ENCODE assay signal across 19 mouse cellular contexts in the genomic region with DNA sequence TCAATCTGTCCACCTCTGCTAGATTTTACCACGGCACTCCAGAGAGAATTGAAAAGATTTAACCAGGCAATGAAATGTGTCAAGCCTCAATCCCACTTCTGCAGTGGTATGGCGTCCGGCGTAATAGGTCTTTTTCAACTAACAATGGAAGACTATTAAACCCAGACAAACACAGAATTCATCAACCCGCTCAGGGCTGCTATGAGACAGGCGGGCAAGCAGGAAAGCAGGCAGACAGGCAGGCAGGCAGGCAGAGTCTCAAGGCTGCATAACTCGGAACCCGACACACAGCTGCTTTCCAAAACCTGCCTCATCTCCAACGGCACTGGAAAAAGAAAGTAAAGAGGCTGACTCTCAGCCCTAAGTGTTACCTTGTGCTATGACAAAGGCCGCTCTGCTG. TPM values are rescaled to one million over a fixed set of nuclear protein-coding genes. Genes with fewer than 3 reads are reported as not detected.
A peak's percentile ranks its signal among the peaks of the same experiment; 100 is the strongest.
DNase-seq lines count a peak whose midpoint lies in the region; ATAC-seq lines count a peak whose summit lies in the region.
"Had no signal": no experiment of that assay in that cellular context is flagged by ENCODE, and none has a peak within 500 bp of the region (broad histone marks: within the 10 kb centered on the region; RNA-seq: fewer than 3 reads in every experiment).

No protein-coding gene starts in this region.

- 68% methylated on average over 10 of the region's 10 CpGs for WGBS in forebrain, embryonic 11.5 days
- 87% methylated on average over 10 of the region's 10 CpGs for WGBS in forebrain, embryonic 10.5 days
- 83% methylated on average over 10 of the region's 10 CpGs for WGBS in midbrain, embryonic 10.5 days
- 73% methylated on average over 10 of the region's 10 CpGs for WGBS in midbrain, embryonic 11.5 days
- 55% methylated on average over 10 of the region's 10 CpGs for WGBS in midbrain, embryonic 13.5 days

- H3K4me2 ChIP-seq in forebrain, embryonic 11.5 days (ENCODE audit: low read depth, low read length, severe bottlenecking) = no peak overlapping the region
- no peak overlapping the region for H3K4me2 ChIP-seq in midbrain, embryonic 11.5 days
- H3K4me2 ChIP-seq in midbrain, embryonic 13.5 days (replicated peaks) = no peak overlapping the region
- H3K4me2 ChIP-seq: embryonic facial prominence, embryonic 12.5 days; stomach, embryonic 15.5 days had no signal

- no peak overlapping the region for H3K4me3 ChIP-seq in forebrain, embryonic 11.5 days (ENCODE audit: low read depth, low read length)
- H3K4me3 ChIP-seq in forebrain, embryonic 10.5 days = no peak overlapping the region
- H3K4me3 ChIP-seq in midbrain, embryonic 10.5 days = no peak overlapping the region
- H3K4me3 ChIP-seq in midbrain, embryonic 11.5 days (ENCODE audit: low read depth, low read length) = no peak overlapping the region
- no peak overlapping the region for H3K4me3 ChIP-seq in midbrain, embryonic 13.5 days (replicated peaks)
- H3K4me3 ChIP-seq: embryonic facial prominence, embryonic 12.5 days; megakaryocyte, embryonic 14.5 days; stomach, embryonic 15.5 days had no signal

- no peaks in the 10 kb centered on the region for H3K27me3 ChIP-seq in forebrain, embryonic 11.5 days (ENCODE audit: control insufficient read depth, insufficient read depth, low read length)
- H3K27me3 ChIP-seq in forebrain, embryonic 10.5 days (ENCODE audit: poor library complexity, severe bottlenecking) = no peaks in the 10 kb centered on the region
- H3K27me3 ChIP-seq in midbrain, embryonic 10.5 days (ENCODE audit: low read depth, poor library complexity, severe bottlenecking) = no peaks in the 10 kb centered on the region
- no peaks in the 10 kb centered on the region for H3K27me3 ChIP-seq in midbrain, embryonic 11.5 days (ENCODE audit: control insufficient read depth, insufficient read depth, low read length)
- no peaks in the 10 kb centered on the region for H3K27me3 ChIP-seq in midbrain, embryonic 13.5 days
- H3K27me3 ChIP-seq: embryonic facial prominence, embryonic 12.5 days; megakaryocyte, embryonic 14.5 days; stomach, embryonic 15.5 days had no signal

- no peak overlapping the region for H3K9ac ChIP-seq in forebrain, embryonic 11.5 days (ENCODE audit: low read length)
- no peak overlapping the region for H3K9ac ChIP-seq in midbrain, embryonic 11.5 days (ENCODE audit: low read length)
- H3K9ac ChIP-seq in midbrain, embryonic 13.5 days (replicated peaks) = no peak overlapping the region
- H3K9ac ChIP-seq: embryonic facial prominence, embryonic 12.5 days; stomach, embryonic 15.5 days had no signal

- DNase-seq in forebrain, embryonic 11.5 days (ENCODE audit: low spot score) = no peak
- no peak for DNase-seq in forebrain, embryonic 10.5 days (ENCODE audit: extremely low spot score, low spot score)
- no peak for DNase-seq in midbrain, embryonic 10.5 days (ENCODE audit: low spot score)
- DNase-seq in midbrain, embryonic 11.5 days (ENCODE audit: low spot score, missing footprints) = no peak
- no peak for DNase-seq in left cerebral cortex, adult 11 months (ENCODE audit: low spot score)
- no peak for DNase-seq in layer of hippocampus, adult 11-12 months (ENCODE audit: low spot score)
- DNase-seq: adrenal gland, postnatal 10 days; cerebellum, postnatal 25 days; gastrocnemius, postnatal 36 days; heart, postnatal 14 days; kidney, adult 18-20 months; layer of hippocampus, adult 9-11 months; lung, adult 2 months; right cerebral cortex, postnatal 4 days had no signal

- H3K36me3 ChIP-seq in forebrain, embryonic 11.5 days (ENCODE audit: control insufficient read depth, insufficient read depth, low read length) = no peaks in the 10 kb centered on the region
- peaks cover 71% of the 10 kb centered on the region for H3K36me3 ChIP-seq in forebrain, embryonic 10.5 days (replicated peaks)
- peaks cover 71% of the 10 kb centered on the region for H3K36me3 ChIP-seq in midbrain, embryonic 10.5 days
- peaks cover 19% of the 10 kb centered on the region for H3K36me3 ChIP-seq in midbrain, embryonic 11.5 days (ENCODE audit: control insufficient read depth, insufficient read depth, low read length)
- peaks cover 56% of the 10 kb centered on the region for H3K36me3 ChIP-seq in midbrain, embryonic 13.5 days

- H3K9me3 ChIP-seq in forebrain, embryonic 11.5 days (ENCODE audit: control insufficient read depth, low read length) = no peaks in the 10 kb centered on the region
- no peaks in the 10 kb centered on the region for H3K9me3 ChIP-seq in forebrain, embryonic 10.5 days
- H3K9me3 ChIP-seq in midbrain, embryonic 10.5 days (replicated peaks) = no peaks in the 10 kb centered on the region
- H3K9me3 ChIP-seq in midbrain, embryonic 11.5 days (ENCODE audit: control insufficient read depth, low read length) = no peaks in the 10 kb centered on the region
- no peaks in the 10 kb centered on the region for H3K9me3 ChIP-seq in midbrain, embryonic 13.5 days
- H3K9me3 ChIP-seq: embryonic facial prominence, embryonic 12.5 days; megakaryocyte, embryonic 14.5 days; stomach, embryonic 15.5 days had no signal

- no peaks in the 10 kb centered on the region for H3K4me1 ChIP-seq in forebrain, embryonic 11.5 days (replicated peaks; ENCODE audit: control insufficient read depth, insufficient read depth, low read length)
- H3K4me1 ChIP-seq in forebrain, embryonic 10.5 days = 0 out of 2 replicates have a peak, but pooled peaks cover 4% of the 10 kb centered on the region
- 0 out of 2 replicates have a peak, but pooled peaks cover 3% of the 10 kb centered on the region for H3K4me1 ChIP-seq in midbrain, embryonic 10.5 days
- H3K4me1 ChIP-seq in midbrain, embryonic 11.5 days (ENCODE audit: control insufficient read depth, insufficient read depth, low read length) = no peaks in the 10 kb centered on the region
- H3K4me1 ChIP-seq in midbrain, embryonic 13.5 days (replicated peaks) = peaks cover 11% of the 10 kb centered on the region; the same call in 1 of the 2 replicates
- H3K4me1 ChIP-seq: embryonic facial prominence, embryonic 12.5 days; stomach, embryonic 15.5 days had no signal

- no peak for ATAC-seq in forebrain, embryonic 11.5 days (replicated peaks; ENCODE audit: low FRiP score)
- no peak for ATAC-seq in midbrain, embryonic 11.5 days (ENCODE audit: low FRiP score)
- ATAC-seq in midbrain, embryonic 13.5 days = no peak
- no peak for ATAC-seq in frontal cortex, adult (ENCODE audit: low TSS enrichment)

- H3K27ac ChIP-seq in forebrain, embryonic 11.5 days (ENCODE audit: low read depth, low read length) = peak overlapping the region; percentile 62
- no peak overlapping the region for H3K27ac ChIP-seq in forebrain, embryonic 10.5 days
- peak overlapping the region; percentile 28; the same call in 1 of the 2 replicates for H3K27ac ChIP-seq in midbrain, embryonic 10.5 days (replicated peaks)
- no peak overlapping the region for H3K27ac ChIP-seq in midbrain, embryonic 11.5 days (ENCODE audit: low read depth, low read length)
- peak overlapping the region; percentile 70 for H3K27ac ChIP-seq in midbrain, embryonic 13.5 days
- H3K27ac ChIP-seq: embryonic facial prominence, embryonic 12.5 days; stomach, embryonic 15.5 days had no signal

RNA-seq across cellular contexts. Expression of gene Arl3, which starts 24.9 kb away (rescaled TPM):
- polyA plus RNA-seq in forebrain, embryonic 11.5 days (2014; fragmentation: Nextera tagmentation; extraction: Ambion mirVana) = 152 and 154 TPM in 2 replicates
- polyA plus RNA-seq in forebrain, embryonic 10.5 days (2016; fragmentation: Nextera tagmentation; extraction: Ambion mirVana) = 196 and 201 TPM in 2 replicates
- polyA plus RNA-seq in midbrain, embryonic 10.5 days (2016; fragmentation: Nextera tagmentation; extraction: Ambion mirVana) = 207 and 216 TPM in 2 replicates
- polyA plus RNA-seq in midbrain, embryonic 11.5 days (2014; fragmentation: Nextera tagmentation; extraction: Ambion mirVana) = 155 and 160 TPM in 2 replicates
- polyA plus RNA-seq in midbrain, embryonic 13.5 days (2015; fragmentation: Nextera tagmentation; extraction: Ambion mirVana) = 226 and 238 TPM in 2 replicates

RNA-seq across cellular contexts. Expression of gene Sfxn2, which starts 25.1 kb away (rescaled TPM):
- polyA plus RNA-seq in forebrain, embryonic 11.5 days (2014; fragmentation: Nextera tagmentation; extraction: Ambion mirVana) = 10.9 and 14.6 TPM in 2 replicates
- 16.6 and 17.9 TPM in 2 replicates for polyA plus RNA-seq in forebrain, embryonic 10.5 days (2016; fragmentation: Nextera tagmentation; extraction: Ambion mirVana)
- polyA plus RNA-seq in midbrain, embryonic 10.5 days (2016; fragmentation: Nextera tagmentation; extraction: Ambion mirVana) = 17.0 and 18.1 TPM in 2 replicates
- polyA plus RNA-seq in midbrain, embryonic 11.5 days (2014; fragmentation: Nextera tagmentation; extraction: Ambion mirVana) = 12.1 and 12.7 TPM in 2 replicates
- 10.3 and 11.9 TPM in 2 replicates for polyA plus RNA-seq in midbrain, embryonic 13.5 days (2015; fragmentation: Nextera tagmentation; extraction: Ambion mirVana)

RNA-seq across cellular contexts. Expression of gene Trim8, which starts 46.6 kb away (rescaled TPM):
- polyA plus RNA-seq in forebrain, embryonic 11.5 days (2014; fragmentation: Nextera tagmentation; extraction: Ambion mirVana) = 30.7 and 39.5 TPM in 2 replicates
- polyA plus RNA-seq in forebrain, embryonic 10.5 days (2016; fragmentation: Nextera tagmentation; extraction: Ambion mirVana) = 16.6 and 19.3 TPM in 2 replicates
- polyA plus RNA-seq in midbrain, embryonic 10.5 days (2016; fragmentation: Nextera tagmentation; extraction: Ambion mirVana) = 24.6 and 27.8 TPM in 2 replicates
- polyA plus RNA-seq in midbrain, embryonic 11.5 days (2014; fragmentation: Nextera tagmentation; extraction: Ambion mirVana) = 28.6 and 31.7 TPM in 2 replicates
- 27.7 and 33.0 TPM in 2 replicates for polyA plus RNA-seq in midbrain, embryonic 13.5 days (2015; fragmentation: Nextera tagmentation; extraction: Ambion mirVana)

RNA-seq across cellular contexts. Expression of gene Wbp1l, which starts 50.8 kb away (rescaled TPM):
- 41.3 and 41.4 TPM in 2 replicates for polyA plus RNA-seq in forebrain, embryonic 11.5 days (2014; fragmentation: Nextera tagmentation; extraction: Ambion mirVana)
- polyA plus RNA-seq in forebrain, embryonic 10.5 days (2016; fragmentation: Nextera tagmentation; extraction: Ambion mirVana) = 38.4 and 43.4 TPM in 2 replicates
- 45.7 and 51.8 TPM in 2 replicates for polyA plus RNA-seq in midbrain, embryonic 10.5 days (2016; fragmentation: Nextera tagmentation; extraction: Ambion mirVana)
- 29.0 and 30.3 TPM in 2 replicates for polyA plus RNA-seq in midbrain, embryonic 11.5 days (2014; fragmentation: Nextera tagmentation; extraction: Ambion mirVana)
- polyA plus RNA-seq in midbrain, embryonic 13.5 days (2015; fragmentation: Nextera tagmentation; extraction: Ambion mirVana) = 38.9 and 41.9 TPM in 2 replicates

Comparison
In these comparisons a context has a peak if more than half of its experiments do, and no peak if none do; other contexts are left out.
1. H3K27ac ChIP-seq: peak in forebrain, embryonic 11.5 days (single experiment), midbrain, embryonic 10.5 days (single experiment) and midbrain, embryonic 13.5 days (single experiment); none in forebrain, embryonic 10.5 days (single experiment) and midbrain, embryonic 11.5 days (single experiment).